Mouse (Mus musculus): Measurements from ENCODE around the gene Dlx6. TPM values are rescaled to one million over a fixed set of nuclear protein-coding genes. Genes with fewer than 3 reads are reported as not detected.

Dlx6 gene
- polyA plus RNA-seq, 1 experiment from 2014 or later, result not detected

GRCm38 (mm10) chr6:6854902-6855745, 8.0 kb upstream of the Dlx6 start:
- 1% methylated on average over 25 of the region's 25 CpGs for WGBS
- Histone ChIP-seq H3K9ac (no peak overlapping the region), H3K27ac (ENCODE audit: low read depth) (no peak overlapping the region), H3K27me3 (ENCODE audit: insufficient read depth, low read length) (peaks cover 100% of the 10 kb centered on the region), H3K4me2 (no peak overlapping the region), H3K4me3 (ENCODE audit: low read depth, low read length) (no peak overlapping the region), H3K4me1 (ENCODE audit: insufficient read depth) (no peaks in the 10 kb centered on the region; the same call in 1 of the 2 replicates), H3K9me3 (ENCODE audit: low read depth, low read length) (no peaks in the 10 kb centered on the region), H3K36me3 (ENCODE audit: insufficient read depth) (no peaks in the 10 kb centered on the region)
- ATAC-seq (ENCODE audit: insufficient read depth), result no peak
- DNase-seq, result no peak
- no peak for TF ChIP-seq CTCF (IDR thresholded peaks at IDR 0.05; ENCODE audit: low read depth)

GRCm38 (mm10) chr6:6855746-6856185, 7.4 kb upstream of the Dlx6 start:
- ATAC-seq (ENCODE audit: insufficient read depth) (no peak), DNase-seq (no peak)
- no peak for TF ChIP-seq CTCF (IDR thresholded peaks at IDR 0.05; ENCODE audit: low read depth)
- Histone ChIP-seq H3K27me3 (ENCODE audit: insufficient read depth, low read length) (peaks cover 100% of the 10 kb centered on the region), H3K36me3 (ENCODE audit: insufficient read depth) (no peaks in the 10 kb centered on the region), H3K27ac (ENCODE audit: low read depth) (no peak overlapping the region), H3K9me3 (ENCODE audit: low read depth, low read length) (no peaks in the 10 kb centered on the region), H3K4me3 (ENCODE audit: low read depth, low read length) (no peak overlapping the region), H3K9ac (no peak overlapping the region), H3K4me1 (ENCODE audit: insufficient read depth) (no peaks in the 10 kb centered on the region; the same call in 1 of the 2 replicates), H3K4me2 (no peak overlapping the region)
- WGBS, result 0% methylated on average over 9 of the region's 10 CpGs

DNA sequence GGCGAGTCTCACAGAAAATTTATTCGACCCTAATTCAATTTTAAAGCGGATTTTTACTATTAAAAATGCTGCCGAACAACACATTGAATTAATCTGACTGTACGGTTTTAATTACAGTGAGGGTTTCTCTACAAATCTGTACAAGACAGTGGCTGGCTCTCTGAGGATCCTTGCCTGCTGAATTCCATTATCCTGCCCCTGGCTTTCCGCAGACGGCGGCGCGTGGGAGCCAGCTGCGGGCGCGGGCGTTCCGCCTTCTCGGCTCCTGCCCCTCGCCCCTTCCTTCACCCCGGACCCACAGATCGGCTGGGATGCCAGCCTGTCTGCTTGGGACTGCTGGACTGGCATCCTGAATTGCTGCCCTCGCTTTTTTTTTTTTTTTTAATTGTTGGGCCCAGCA, 6.8 kb upstream of the Dlx6 start:
- under 1% methylated on average over 20 of the region's 20 CpGs for WGBS
- Histone ChIP-seq H3K9me3 (ENCODE audit: low read depth, low read length) (no peaks in the 10 kb centered on the region), H3K4me1 (ENCODE audit: insufficient read depth) (no peaks in the 10 kb centered on the region; the same call in 1 of the 2 replicates), H3K27me3 (ENCODE audit: insufficient read depth, low read length) (peaks cover 100% of the 10 kb centered on the region), H3K4me3 (ENCODE audit: low read depth, low read length) (no peak overlapping the region), H3K27ac (ENCODE audit: low read depth) (no peak overlapping the region), H3K9ac (no peak overlapping the region), H3K36me3 (ENCODE audit: insufficient read depth) (no peaks in the 10 kb centered on the region), H3K4me2 (no peak overlapping the region)
- no peak for TF ChIP-seq CTCF (IDR thresholded peaks at IDR 0.05; ENCODE audit: low read depth)
- DNase-seq (no peak), ATAC-seq (ENCODE audit: insufficient read depth) (no peak)

DNA sequence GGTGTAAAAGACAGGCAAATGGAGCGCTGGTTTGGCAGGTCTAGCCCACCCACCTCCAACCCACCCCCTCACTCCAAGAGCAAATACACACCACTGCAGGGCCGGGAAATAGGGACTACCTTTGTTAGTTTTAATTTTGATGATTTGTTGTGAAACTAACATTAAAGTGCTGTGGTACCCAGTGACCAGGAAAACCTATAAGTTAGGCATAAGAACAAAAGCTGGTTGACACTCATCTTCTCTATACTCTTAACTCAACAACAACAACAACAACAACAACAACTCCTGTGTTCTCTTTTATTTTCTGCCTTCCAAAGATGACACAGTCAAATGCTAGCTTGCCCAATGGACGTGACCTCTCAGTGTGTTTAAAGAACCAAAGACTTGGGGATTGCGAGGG, 6.3 kb upstream of the Dlx6 start:
- ATAC-seq (ENCODE audit: insufficient read depth) (no peak), DNase-seq (no peak)
- Histone ChIP-seq H3K4me2 (no peak overlapping the region), H3K4me3 (ENCODE audit: low read depth, low read length) (no peak overlapping the region), H3K9ac (no peak overlapping the region), H3K36me3 (ENCODE audit: insufficient read depth) (no peaks in the 10 kb centered on the region), H3K27me3 (ENCODE audit: insufficient read depth, low read length) (peaks cover 100% of the 10 kb centered on the region), H3K9me3 (ENCODE audit: low read depth, low read length) (no peaks in the 10 kb centered on the region), H3K4me1 (ENCODE audit: insufficient read depth) (no peaks in the 10 kb centered on the region; the same call in 1 of the 2 replicates), H3K27ac (ENCODE audit: low read depth) (no peak overlapping the region)
- WGBS, result 3% methylated on average over 4 of the region's 4 CpGs
- TF ChIP-seq CTCF (IDR thresholded peaks at IDR 0.05; ENCODE audit: low read depth), result no peak

GRCm38 (mm10) chr6:6857766-6858165, 5.4 kb upstream of the Dlx6 start:
- ATAC-seq (ENCODE audit: insufficient read depth), result no peak

GRCm38 (mm10) chr6:6858571-6858970, 4.6 kb upstream of the Dlx6 start:
- H3K4me1 ChIP-seq (ENCODE audit: insufficient read depth), result no peaks in the 10 kb centered on the region; the same call in 1 of the 2 replicates
- no peaks in the 10 kb centered on the region for H3K36me3 ChIP-seq (ENCODE audit: insufficient read depth)
- DNase-seq (no peak), ATAC-seq (ENCODE audit: insufficient read depth) (no peak)
- H3K27ac ChIP-seq (ENCODE audit: low read depth), result no peak overlapping the region
- no peak overlapping the region for H3K9ac ChIP-seq
- H3K4me3 ChIP-seq (ENCODE audit: low read depth, low read length), result no peak overlapping the region
- H3K27me3 ChIP-seq (ENCODE audit: insufficient read depth, low read length), result peaks cover 100% of the 10 kb centered on the region
- H3K4me2 ChIP-seq, result no peak overlapping the region
- no peak for TF ChIP-seq CTCF (IDR thresholded peaks at IDR 0.05; ENCODE audit: low read depth)
- H3K9me3 ChIP-seq (ENCODE audit: low read depth, low read length), result no peaks in the 10 kb centered on the region
- WGBS, result 7% methylated on average over 1 of the region's 1 CpGs

More at GRCm38 (mm10) chr6:6857766-6858165, 5.4 kb upstream of the Dlx6 start:
- Histone ChIP-seq H3K4me3 (ENCODE audit: low read depth, low read length) (no peak overlapping the region), H3K4me2 (no peak overlapping the region), H3K27me3 (ENCODE audit: insufficient read depth, low read length) (peaks cover 100% of the 10 kb centered on the region), H3K36me3 (ENCODE audit: insufficient read depth) (no peaks in the 10 kb centered on the region), H3K27ac (ENCODE audit: low read depth) (no peak overlapping the region), H3K9me3 (ENCODE audit: low read depth, low read length) (no peaks in the 10 kb centered on the region), H3K4me1 (ENCODE audit: insufficient read depth) (no peaks in the 10 kb centered on the region; the same call in 1 of the 2 replicates), H3K9ac (no peak overlapping the region)
- WGBS, result 6% methylated on average over 2 of the region's 2 CpGs
- no peak for DNase-seq
- TF ChIP-seq CTCF (IDR thresholded peaks at IDR 0.05; ENCODE audit: low read depth), result no peak

DNA sequence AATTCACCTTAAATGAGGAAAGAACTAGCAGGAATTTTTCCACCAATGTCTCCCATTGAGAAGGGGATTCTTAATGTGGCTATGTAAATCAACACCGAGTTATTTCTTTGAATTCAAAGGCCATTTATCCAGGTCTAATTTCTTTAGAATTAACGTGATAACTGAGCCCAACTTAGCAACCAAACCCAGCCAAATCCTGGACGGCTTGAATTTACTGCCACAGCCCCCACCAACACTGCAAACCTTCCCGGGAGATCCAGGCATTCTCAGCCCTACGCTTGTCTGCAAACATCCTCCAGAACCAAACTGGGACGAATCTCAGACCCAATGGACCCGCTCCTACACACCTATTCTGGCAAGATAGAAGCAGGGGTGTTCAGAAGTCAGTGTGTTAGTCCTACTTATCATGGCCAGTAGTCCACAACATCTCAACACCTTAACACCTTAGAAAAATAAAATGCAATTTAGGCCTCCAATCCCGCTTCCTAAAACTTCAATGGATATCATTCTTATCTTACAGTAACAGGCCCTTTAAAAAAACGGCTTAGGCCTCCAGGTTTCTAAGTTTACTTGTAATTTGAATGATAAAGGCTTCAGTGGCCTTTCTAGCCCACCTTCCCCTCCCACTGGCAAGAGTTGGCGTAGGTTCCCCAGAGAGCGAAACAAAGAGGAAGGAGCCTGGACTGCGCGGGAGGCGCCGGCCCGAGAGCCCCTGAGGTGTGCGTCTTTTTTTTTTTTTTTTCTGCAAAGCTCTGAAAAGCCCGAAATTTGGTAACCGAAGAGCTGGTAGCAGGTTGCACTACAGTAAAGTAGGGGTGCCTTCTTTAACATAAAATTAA, 3.8 kb upstream of the Dlx6 start:
- Histone ChIP-seq H3K4me2 (no peak overlapping the region), H3K36me3 (ENCODE audit: insufficient read depth) (no peaks in the 10 kb centered on the region), H3K9me3 (ENCODE audit: low read depth, low read length) (no peaks in the 10 kb centered on the region), H3K27ac (ENCODE audit: low read depth) (no peak overlapping the region), H3K4me1 (ENCODE audit: insufficient read depth) (no peaks in the 10 kb centered on the region; the same call in 1 of the 2 replicates), H3K27me3 (ENCODE audit: insufficient read depth, low read length) (peaks cover 100% of the 10 kb centered on the region), H3K9ac (no peak overlapping the region), H3K4me3 (ENCODE audit: low read depth, low read length) (no peak overlapping the region)
- WGBS, result 1% methylated on average over 19 of the region's 19 CpGs
- no peak for TF ChIP-seq CTCF (IDR thresholded peaks at IDR 0.05; ENCODE audit: low read depth)
- no peak for DNase-seq
- ATAC-seq (ENCODE audit: insufficient read depth), result no peak

All from lung, embryonic 14.5 days (tissue).